Mouse (Mus musculus): ENCODE data around the gene Cd3d.

GRCm38 (mm10) chr9:44942421-44942820, 39.2 kb upstream of the Cd3d start:
- TF ChIP-seq CTCF (IDR thresholded peaks at IDR 0.05; ENCODE audit: low read depth) (no peak), EP300 (IDR thresholded peaks at IDR 0.05; ENCODE audit: low read depth) (no peak)
